Mouse (Mus musculus): ENCODE results near the gene Selenoi.
"Not testable (repeated sequence)": the region's sequence is repeated elsewhere in the genome, so short reads cannot be mapped to it uniquely, and the experiment has no call there.

Selenoi gene

DNA sequence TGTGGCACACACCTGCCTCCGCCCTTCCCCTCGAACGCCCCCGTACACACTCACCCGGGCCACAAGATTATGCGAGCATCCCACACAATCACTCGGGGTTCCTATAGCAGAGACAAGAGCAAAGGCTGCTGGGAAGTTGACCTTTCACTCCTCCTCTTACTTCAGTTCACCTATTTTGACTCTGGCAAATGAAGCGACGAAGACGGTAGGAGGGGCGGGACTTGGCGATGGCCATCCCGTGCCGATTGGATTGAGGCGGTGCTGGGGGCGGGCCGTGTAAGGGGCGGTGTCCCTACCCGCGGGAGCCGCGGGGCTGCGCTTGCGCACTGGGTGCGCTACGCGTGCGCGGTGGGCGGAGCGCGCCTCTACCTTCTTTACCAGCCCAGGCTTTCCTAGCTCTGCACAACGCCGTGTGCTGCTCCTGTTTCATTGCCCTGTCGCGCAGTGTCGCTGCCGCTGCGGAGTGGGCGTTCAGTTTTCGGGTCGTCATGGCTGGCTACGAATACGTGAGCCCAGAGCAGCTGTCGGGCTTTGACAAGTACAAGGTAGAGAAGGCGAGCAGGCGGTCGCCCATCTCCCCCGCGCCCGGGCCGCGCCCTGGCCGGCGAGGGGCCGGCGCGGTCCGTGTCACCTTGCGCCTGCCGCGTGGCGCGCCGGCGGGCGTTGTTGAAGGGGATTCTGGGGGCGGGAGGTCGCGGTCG, at the start of gene Selenoi:
Gene Selenoi (plus strand): TSS at position 311 of the 701 bp plus-strand sequence.
- peak; percentile 99 for DNase-seq (ENCODE audit: low read depth)

DNA sequence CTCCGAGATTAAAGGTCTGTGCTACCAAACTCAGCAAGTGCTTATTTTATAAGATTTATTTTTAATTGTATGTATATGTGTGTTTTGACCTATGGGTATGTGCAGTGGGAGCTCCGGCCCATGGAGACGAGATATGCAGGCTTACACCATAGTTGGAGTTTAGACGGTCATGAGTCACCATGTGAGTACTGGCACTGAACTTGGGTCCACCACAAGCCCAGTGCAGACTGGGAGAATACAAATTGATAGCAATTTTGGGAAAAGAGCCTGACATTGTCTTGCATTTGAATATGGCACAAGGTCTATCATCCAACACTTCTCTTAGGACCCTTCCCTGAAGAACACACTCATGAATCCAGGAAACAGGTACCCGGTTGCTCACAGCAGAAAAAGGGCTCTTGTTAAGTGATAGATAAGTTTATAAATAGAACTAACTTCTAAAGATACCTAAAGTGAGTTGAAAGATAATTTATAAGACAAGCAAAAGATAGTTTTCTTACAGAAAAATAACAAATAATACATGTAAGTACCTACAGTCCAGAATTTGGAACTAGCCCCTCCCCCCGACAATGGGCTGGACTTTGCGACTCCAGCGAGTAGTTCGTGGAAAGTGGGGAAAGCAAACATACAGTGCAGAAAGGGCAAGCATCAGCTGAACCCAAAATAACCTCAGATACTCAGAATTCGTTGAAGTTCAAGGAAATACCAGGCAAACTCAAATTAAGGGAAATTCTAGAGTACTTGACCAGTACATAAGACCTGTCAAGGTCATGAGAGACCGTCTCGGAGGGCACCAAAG, 44.5 kb upstream of the Selenoi start:
- DNase-seq (ENCODE audit: low read depth), result no peak

DNA sequence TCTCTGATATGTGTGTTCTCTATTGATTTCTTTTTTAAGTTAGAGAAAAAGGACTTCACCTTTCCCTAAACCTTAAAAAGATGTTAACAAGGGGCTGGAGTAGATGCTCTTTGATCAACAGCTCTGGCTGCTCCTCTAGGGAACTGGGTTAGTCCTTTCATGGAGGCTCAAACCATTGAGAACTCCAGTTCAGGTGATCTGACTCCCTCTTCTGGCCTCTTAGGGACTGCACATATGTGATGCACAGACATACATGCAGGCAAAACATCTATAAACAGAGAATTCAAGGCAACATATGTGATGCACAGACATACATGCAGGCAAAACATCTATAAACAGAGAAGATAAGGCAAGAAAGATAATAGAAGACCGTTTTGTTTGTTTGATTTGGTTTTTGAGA, 39.9 kb upstream of the Selenoi start:
- DNase-seq (ENCODE audit: low read depth), result no peak

DNA sequence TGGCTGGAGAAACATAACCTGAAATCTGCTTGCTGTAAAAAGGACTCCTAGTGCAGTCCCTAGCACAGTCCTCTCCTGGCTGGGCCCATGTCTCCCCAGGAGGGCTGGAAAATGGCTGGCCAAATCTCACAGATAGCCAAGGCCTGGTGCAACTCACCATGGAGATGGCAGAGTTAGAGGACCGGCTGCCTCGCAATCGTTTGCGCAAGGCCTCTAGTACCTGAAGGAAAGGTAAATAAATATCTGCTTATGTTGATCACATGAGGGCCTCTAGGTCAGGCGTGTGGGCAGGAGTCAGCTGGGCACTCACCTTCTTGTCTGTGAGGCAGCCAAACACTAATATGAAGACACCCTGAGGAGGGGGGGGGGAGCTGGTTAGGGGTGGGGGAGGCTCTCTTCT, 37.0 kb upstream of the Selenoi start:
- no peak for DNase-seq (ENCODE audit: low read depth)

DNA sequence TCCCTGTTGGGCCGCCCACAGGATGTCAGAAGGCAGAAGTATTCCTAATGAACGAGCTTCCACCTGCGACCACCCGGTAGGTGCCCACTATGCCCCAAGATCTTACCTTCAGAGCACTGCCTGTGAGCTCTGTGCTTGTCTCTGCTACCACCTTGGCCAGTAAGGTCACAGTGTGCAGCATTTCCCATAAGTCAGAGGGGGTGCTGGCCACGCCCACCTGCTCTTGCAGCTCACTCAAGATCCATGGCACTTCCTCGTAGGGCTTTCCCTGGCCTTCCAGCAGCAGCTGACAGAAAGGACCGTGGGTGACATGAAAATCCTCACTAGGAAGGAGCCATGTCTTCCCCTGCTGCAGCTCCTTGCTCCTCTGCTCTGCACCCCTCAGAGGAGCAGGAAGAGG, 34.1 kb upstream of the Selenoi start:
- DNase-seq (ENCODE audit: low read depth), result no peak

DNA sequence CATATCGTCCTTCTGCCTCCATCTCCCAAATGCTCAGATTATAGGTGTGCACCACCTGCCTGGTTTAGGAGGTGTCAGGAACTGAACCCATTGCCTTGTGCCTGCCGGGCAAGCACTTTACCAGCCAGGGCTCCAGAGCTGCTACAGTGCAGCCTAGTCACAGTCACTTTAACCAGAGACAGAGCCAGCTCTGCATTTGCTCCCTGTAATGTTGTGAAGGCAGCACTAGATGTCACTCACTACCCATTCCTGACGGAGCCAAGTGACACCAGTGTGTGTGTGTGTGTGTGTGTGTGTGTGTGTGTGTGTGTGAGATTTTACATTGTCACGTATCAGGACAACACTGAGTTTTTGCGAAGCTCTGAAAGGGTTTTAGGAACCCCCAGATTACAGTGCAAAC, 30.9 kb upstream of the Selenoi start:
- DNase-seq (ENCODE audit: low read depth), result peak; percentile 44

- no peak for DNase-seq (ENCODE audit: low read depth)
These were observed 30.2 kb upstream of the Selenoi start for GRCm38 (mm10) chr5:30202221-30202620.

DNA sequence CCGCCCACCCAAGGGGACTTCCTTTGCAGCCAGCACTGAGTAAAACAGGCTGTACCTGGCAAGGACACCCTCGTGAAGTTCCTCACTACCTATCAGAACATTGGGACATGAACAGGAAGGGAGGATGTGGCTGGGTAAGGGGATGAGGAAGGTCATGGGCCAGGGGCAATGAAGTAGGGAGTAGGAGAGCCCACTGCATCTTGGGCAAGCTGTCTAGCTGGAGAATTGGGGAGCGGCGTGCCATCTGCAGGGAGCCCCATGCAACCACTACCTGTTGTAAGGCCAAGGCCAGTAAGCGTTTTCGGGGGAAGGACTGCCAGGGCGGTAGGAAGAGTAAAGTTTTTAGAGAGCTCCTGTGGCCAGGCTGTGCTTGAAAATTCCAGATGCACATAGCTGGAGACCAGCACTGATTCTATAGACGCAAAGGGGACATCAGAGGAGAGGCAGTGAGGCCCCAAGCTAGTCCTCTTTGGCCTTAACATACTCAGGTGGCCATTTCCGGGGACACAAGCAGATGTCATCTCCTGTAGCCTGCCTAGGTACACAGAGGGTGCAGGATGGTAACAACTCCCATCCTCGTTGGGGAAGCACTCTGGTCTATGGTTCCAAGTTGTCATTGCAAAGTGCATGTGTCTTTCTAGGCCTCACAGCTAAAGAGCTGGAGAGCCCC, 29.0 kb upstream of the Selenoi start:
- no peak for DNase-seq (ENCODE audit: low read depth)

- DNase-seq (ENCODE audit: low read depth), result no peak
These were observed 27.9 kb upstream of the Selenoi start for GRCm38 (mm10) chr5:30204441-30204840.

GRCm38 (mm10) chr5:30205034-30205433, 27.3 kb upstream of the Selenoi start:
- DNase-seq (ENCODE audit: low read depth), result no peak

GRCm38 (mm10) chr5:30205493-30205892, 26.9 kb upstream of the Selenoi start, which contains the start of gene Adgrf3:
Gene Adgrf3, minus strand, starts transcription at chr5:30205722.
- no peak for DNase-seq (ENCODE audit: low read depth)

- peak; percentile 67 for DNase-seq (ENCODE audit: low read depth)
These were observed 25.1 kb upstream of the Selenoi start for GRCm38 (mm10) chr5:30207276-30207675.

DNA sequence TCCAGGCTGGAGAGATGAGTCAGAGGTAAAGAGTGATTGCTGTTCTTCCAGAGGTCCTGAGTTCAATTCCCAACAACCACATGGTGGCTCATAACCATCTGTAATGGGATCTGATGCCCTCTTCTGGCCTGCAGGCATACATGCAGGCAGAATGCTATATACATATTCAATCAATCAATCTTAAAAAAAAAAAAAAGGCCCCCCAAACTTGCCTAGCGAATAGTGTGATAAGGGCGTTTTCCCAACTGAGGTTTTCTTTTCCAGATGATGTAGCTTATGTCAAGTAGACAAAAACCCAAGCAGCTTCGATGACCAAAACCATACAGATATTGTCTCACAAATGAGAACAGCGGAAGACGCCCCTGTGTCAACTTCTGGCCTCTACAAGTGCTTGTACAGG, 21.6 kb upstream of the Selenoi start:
- not testable (repeated sequence) for DNase-seq (ENCODE audit: low read depth)

DNA sequence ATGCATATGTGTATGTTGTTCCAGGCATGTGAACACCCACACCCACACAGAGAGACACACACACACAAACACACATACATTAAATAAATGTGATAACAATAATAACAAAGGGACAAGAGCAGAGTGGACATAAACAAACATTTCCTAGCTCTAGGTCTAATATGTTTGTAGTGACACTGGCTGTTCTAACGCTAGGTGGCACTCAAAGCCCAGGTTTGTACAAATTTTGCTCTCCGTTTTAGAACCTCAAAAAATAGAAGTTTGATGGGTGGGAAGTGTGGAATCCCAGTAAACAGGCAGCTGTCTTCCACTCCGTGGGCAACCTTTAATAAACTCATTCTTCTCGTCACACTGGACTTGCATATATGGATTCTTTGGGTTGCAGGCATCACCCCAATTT, 17.5 kb upstream of the Selenoi start:
- DNase-seq (ENCODE audit: low read depth), result peak; percentile 80

DNA sequence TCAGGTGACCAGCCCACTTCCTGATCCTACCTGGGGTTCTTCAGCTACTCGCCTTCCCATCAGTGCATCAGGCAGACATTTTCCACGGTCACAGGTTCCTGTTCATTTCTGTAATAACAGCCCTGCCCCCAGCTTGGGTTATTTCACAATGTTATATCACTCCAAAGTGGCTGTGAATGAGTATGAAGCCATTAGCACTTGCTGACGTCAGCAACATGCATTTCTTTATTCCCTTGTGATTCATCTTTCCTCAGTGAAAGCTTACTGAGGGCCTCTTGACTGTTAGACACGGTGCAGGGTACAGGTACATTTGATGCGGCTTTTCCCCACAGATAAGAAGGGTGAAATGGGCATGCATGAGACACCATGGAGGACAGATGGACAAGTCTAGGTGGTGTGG, 16.4 kb upstream of the Selenoi start:
- no peak for DNase-seq (ENCODE audit: low read depth)

DNA sequence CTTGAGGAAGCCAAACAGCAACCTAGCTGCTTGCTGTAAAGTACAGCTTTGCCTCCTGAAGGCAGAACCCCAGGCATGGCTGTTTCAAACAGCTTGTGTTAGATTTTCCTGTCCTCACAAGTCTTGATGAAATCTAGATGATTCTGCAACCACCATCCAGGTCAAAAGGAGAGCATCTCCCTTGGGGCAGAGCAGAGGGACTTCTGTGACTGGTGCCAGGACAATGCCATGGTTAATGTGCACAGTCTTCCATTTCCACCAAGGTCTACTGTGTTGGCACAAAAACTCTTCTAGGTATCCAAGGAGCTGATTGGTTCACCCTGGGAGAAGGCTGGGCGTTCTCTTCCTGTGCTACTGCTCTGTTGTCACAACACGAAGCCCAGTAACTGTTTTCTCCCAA, 12.7 kb upstream of the Selenoi start:
- DNase-seq (ENCODE audit: low read depth), result no peak

GRCm38 (mm10) chr5:30220666-30221065, 11.7 kb upstream of the Selenoi start:
- no peak for DNase-seq (ENCODE audit: low read depth)

DNA sequence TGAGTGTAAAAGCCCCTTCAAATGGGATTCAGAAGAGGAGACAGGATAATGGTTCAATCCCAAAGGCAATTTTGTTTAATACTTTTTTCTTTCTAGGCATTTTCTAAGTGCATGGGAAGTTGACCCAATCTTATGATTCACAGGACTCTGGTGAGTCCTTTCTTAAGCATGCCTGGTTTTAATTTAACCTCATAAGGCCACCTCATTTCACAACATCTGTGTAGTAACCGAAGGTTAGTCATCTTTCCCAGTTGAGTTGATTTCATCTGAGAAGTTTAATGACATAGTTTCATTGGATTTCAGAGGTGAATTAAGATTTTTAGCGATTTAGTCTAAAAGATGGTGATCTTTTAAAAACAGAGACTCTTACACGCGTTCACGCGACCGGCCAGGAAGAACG, 9.7 kb upstream of the Selenoi start:
- DNase-seq (ENCODE audit: low read depth), result no peak

DNA sequence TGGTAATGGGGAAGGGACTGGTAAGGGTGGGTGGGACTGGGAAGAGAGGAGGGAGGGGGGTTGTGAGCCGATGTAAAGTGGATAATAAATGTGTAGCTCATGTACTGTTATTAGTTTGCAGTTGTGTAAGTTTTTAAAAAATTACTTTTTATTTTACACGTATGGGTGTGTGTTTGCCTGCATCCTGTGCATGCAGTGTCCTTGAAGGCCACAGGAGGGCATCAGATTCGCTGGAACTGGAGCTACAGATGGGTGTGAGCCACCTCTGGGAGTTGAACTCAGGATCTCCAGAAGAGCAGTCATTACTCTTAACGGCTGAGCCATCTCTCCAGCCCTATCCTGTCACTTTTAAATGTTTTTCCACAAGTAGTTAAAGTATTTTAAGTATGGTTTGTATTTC, 1.5 kb upstream of the Selenoi start:
- peak; percentile 75 for DNase-seq (ENCODE audit: low read depth)

GRCm38 (mm10) chr5:30231891-30232270, 500 bp upstream of the Selenoi start:
- DNase-seq (ENCODE audit: low read depth), result no peak

GRCm38 (mm10) chr5:30233042-30233441, 661 bp downstream of the Selenoi start:
- peak; percentile 59 for DNase-seq (ENCODE audit: low read depth)

GRCm38 (mm10) chr5:30233979-30234378, 1.6 kb downstream of the Selenoi start:
- DNase-seq (ENCODE audit: low read depth), result no peak

DNA sequence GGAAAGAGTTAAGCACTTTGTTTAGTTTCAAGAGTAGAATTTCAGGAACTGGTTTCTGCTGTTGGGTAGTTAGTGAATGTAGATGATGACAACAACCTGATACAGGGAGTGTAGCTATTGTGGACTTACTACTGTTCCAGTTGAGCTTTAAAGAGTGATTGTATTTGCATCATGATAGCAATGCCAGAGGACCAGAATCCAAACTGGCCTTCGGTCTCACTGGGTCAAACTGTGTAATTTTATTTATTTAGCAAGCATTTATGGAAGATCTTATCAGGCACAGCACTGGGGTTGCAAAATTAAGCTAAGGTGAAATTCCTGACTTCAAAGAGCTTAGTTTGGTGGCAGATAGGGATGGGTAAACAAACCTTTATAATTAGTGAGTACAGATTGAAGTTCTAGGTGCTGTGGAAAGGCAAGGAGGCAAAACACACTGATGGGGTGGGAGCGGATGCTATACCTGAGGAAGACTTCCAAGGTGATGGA, 3.3 kb downstream of the Selenoi start:
- no peak for DNase-seq (ENCODE audit: low read depth)

Data from induced T-regulatory cell, adult 2 months (primary cell).